In genomic region chr9:91122441-91123035, GRCm38 (mm10) we compare ENCODE assay signal across 17 mouse cellular contexts.
DNase-seq lines count a peak whose midpoint lies in the region; ATAC-seq and TF ChIP-seq lines count a peak whose summit lies in the region.
"Had no signal": no experiment of that assay in that cellular context is flagged by ENCODE, and none has a peak within 500 bp of the region (broad histone marks: within the 10 kb centered on the region; RNA-seq: fewer than 3 reads in every experiment).

No protein-coding gene starts in this region.

- 22% methylated on average over 5 of the region's 5 CpGs for WGBS in cerebellum, adult 2 months
- WGBS in thymus, adult 2 months = 67% methylated on average over 5 of the region's 5 CpGs
- 85% methylated on average over 5 of the region's 5 CpGs for WGBS in forebrain, embryonic 12.5 days

- no peaks in the 10 kb centered on the region for H3K36me3 ChIP-seq in thymus, adult 2 months (ENCODE audit: control insufficient read depth, insufficient read depth, low read length)
- H3K36me3 ChIP-seq in forebrain, embryonic 12.5 days (replicated peaks) = no peaks in the 10 kb centered on the region
- H3K36me3 ChIP-seq: embryonic facial prominence, embryonic 10.5 days; forebrain, embryonic 15.5 days; hindbrain, embryonic 10.5 days; neural tube, embryonic 12.5 days had no signal

- no peaks in the 10 kb centered on the region for H3K9me3 ChIP-seq in forebrain, embryonic 12.5 days
- H3K9me3 ChIP-seq: embryonic facial prominence, embryonic 10.5 days; forebrain, embryonic 15.5 days; hindbrain, embryonic 10.5 days; neural tube, embryonic 12.5 days had no signal

- TF ChIP-seq POLR2A in cerebellum, adult 2 months (IDR thresholded peaks at IDR 0.05; ENCODE audit: borderline replicate concordance, insufficient read depth, low read length) = no peak
- no peak for TF ChIP-seq POLR2A in thymus, adult 2 months (IDR thresholded peaks at IDR 0.05; ENCODE audit: control insufficient read depth, extremely low read depth, insufficient read depth, low read length, poor library complexity)

- no peak overlapping the region for H3K4me3 ChIP-seq in cerebellum, adult 2 months (replicated peaks; ENCODE audit: insufficient read depth, low read depth, low read length)
- no peak overlapping the region for H3K4me3 ChIP-seq in thymus, adult 2 months (ENCODE audit: control insufficient read depth, insufficient read depth, low read length)
- no peak overlapping the region for H3K4me3 ChIP-seq in forebrain, embryonic 12.5 days (replicated peaks)
- H3K4me3 ChIP-seq: embryonic facial prominence, embryonic 10.5 days; forebrain, embryonic 15.5 days; heart, adult 2 months; hindbrain, embryonic 10.5 days; neural tube, embryonic 12.5 days had no signal

- H3K27ac ChIP-seq in cerebellum, adult 2 months (ENCODE audit: insufficient read depth, low read length) = peak overlapping the region; percentile 88
- no peak overlapping the region for H3K27ac ChIP-seq in thymus, adult 2 months (ENCODE audit: control insufficient read depth, insufficient read depth, low read length)
- no peak overlapping the region for H3K27ac ChIP-seq in forebrain, embryonic 12.5 days
- H3K27ac ChIP-seq: embryonic facial prominence, embryonic 10.5 days; forebrain, embryonic 15.5 days; heart, adult 2 months; hindbrain, embryonic 10.5 days; neural tube, embryonic 12.5 days had no signal

- ATAC-seq in forebrain, embryonic 12.5 days (ENCODE audit: low FRiP score) = no peak

- no peak for TF ChIP-seq CTCF in cerebellum, adult 2 months (IDR thresholded peaks at IDR 0.05; ENCODE audit: borderline replicate concordance, insufficient read depth, low read depth, low read length)
- TF ChIP-seq CTCF in thymus, adult 2 months (IDR thresholded peaks at IDR 0.05; ENCODE audit: borderline replicate concordance, control insufficient read depth, extremely low read depth, insufficient read depth, low read length, poor library complexity) = no peak

- H3K4me2 ChIP-seq in forebrain, embryonic 12.5 days = no peak overlapping the region
- H3K4me2 ChIP-seq: forebrain, embryonic 15.5 days; neural tube, embryonic 12.5 days had no signal

- peak; percentile 5 to 29 for DNase-seq in left cerebral cortex, postnatal 36 days (ENCODE audit: low spot score in 2 of 2)
- no peak for DNase-seq in left cerebral cortex, postnatal 10 days (ENCODE audit: extremely low spot score in 1 of 2, low spot score in 2 of 2)
- DNase-seq in cerebellum, adult 2 months = peak; percentile 57 to 64
- DNase-seq in cerebellum, postnatal 25 days = peak; percentile 60 to 64
- no peak for DNase-seq in urinary bladder, postnatal 36 days (ENCODE audit: low spot score in 2 of 2)
- DNase-seq in thymus, adult 2 months = no peak
- DNase-seq: gastrocnemius, postnatal 14 days; heart, adult 2 months; kidney, adult 2 months; kidney, postnatal 36 days; left cerebral cortex, postnatal 4 days; lung, adult 18-20 months had no signal

- intact Hi-C loops in left cerebral cortex, postnatal 36 days (cut with DNase I) = no loop called here
- intact Hi-C loops in left cerebral cortex, postnatal 10 days (cut with DNase I) = no loop called here

- H3K27me3 ChIP-seq in cerebellum, adult 2 months (ENCODE audit: control insufficient read depth, insufficient read depth, low read length) = no peaks in the 10 kb centered on the region
- H3K27me3 ChIP-seq in thymus, adult 2 months (ENCODE audit: control insufficient read depth, insufficient read depth, low read length) = no peaks in the 10 kb centered on the region
- no peaks in the 10 kb centered on the region for H3K27me3 ChIP-seq in forebrain, embryonic 12.5 days
- H3K27me3 ChIP-seq: forebrain, embryonic 15.5 days; neural tube, embryonic 12.5 days had no signal

- peaks cover 4% of the 10 kb centered on the region; the same call in 1 of the 2 replicates for H3K4me1 ChIP-seq in cerebellum, adult 2 months (ENCODE audit: control insufficient read depth, insufficient read depth, low read length)
- no peaks in the 10 kb centered on the region for H3K4me1 ChIP-seq in thymus, adult 2 months (replicated peaks; ENCODE audit: control insufficient read depth, insufficient read depth, low read length)
- peaks cover 4% of the 10 kb centered on the region; the same call in 1 of the 2 replicates for H3K4me1 ChIP-seq in forebrain, embryonic 12.5 days
- H3K4me1 ChIP-seq: embryonic facial prominence, embryonic 10.5 days; hindbrain, embryonic 10.5 days; neural tube, embryonic 12.5 days had no signal

- no peak overlapping the region for H3K9ac ChIP-seq in forebrain, embryonic 12.5 days
- H3K9ac ChIP-seq: forebrain, embryonic 15.5 days; neural tube, embryonic 12.5 days had no signal

Comparison
In these comparisons a context has a peak if more than half of its experiments do, and no peak if none do; other contexts are left out.
1. DNase-seq: peak in left cerebral cortex, postnatal 36 days (2 of 2), cerebellum, adult 2 months (2 of 2) and cerebellum, postnatal 25 days (2 of 2); none in left cerebral cortex, postnatal 10 days (0 of 2), urinary bladder, postnatal 36 days (0 of 2) and thymus, adult 2 months (single experiment).